Mouse (Mus musculus) liver, embryonic 14.5 days (tissue): ENCODE measurements around the gene Crhr2. TPM values are rescaled to one million over a fixed set of nuclear protein-coding genes. Genes with fewer than 3 reads are reported as not detected.

Experiments
- ATAC-seq: fragments of 200-750 bp; cut with Nextera tagmentation; 2 replicates; pipeline ENCODE4 v1.8.0; 2017; ENCODE audit warnings: moderate number of reproducible peaks, mild to moderate bottlenecking, moderate library complexity; ENCODE audit not compliant: insufficient read depth
- DNase-seq, 3 experiments: peaks; one replicate each; pipeline ENCODE4 v3.0.0-alpha.2; 2012 to 2013; ENCODE audit warnings: low read depth in 3 of 3, low spot score in 3 of 3
- H3K27ac ChIP-seq: fragments of 300-500 bp; sonication (generic); 2 replicates; pipeline ENCODE4 v1.5.1; 2014; ENCODE audit warnings: moderate library complexity, mild to moderate bottlenecking, control low read depth, inconsistent platforms
- H3K27me3 ChIP-seq: fragments of 300-500 bp; sonication (generic); 2 replicates; pipeline ENCODE4 v1.6.1; 2014; ENCODE audit warnings: mild to moderate bottlenecking, low read length, moderate library complexity; ENCODE audit not compliant: control insufficient read depth, insufficient read depth
- H3K36me3 ChIP-seq: fragments of 300-500 bp; sonication (generic); replicated peaks from 2 replicates; pipeline ENCODE4 v1.6.1; 2014; ENCODE audit warnings: low read depth; ENCODE audit not compliant: control insufficient read depth, insufficient read depth
- H3K4me1 ChIP-seq, 2 experiments: fragments of 200-500 bp in 1 of 2; fragments of 300-500 bp in 1 of 2; sonication (generic) in 1 of 2; replicated peaks; 2 replicates each; pipeline ENCODE4 v1.6.1; 2012 to 2014; ENCODE audit warnings: antibody characterized with exemption in 1 of 2, inconsistent platforms in 1 of 2, low read length in 1 of 2; ENCODE audit not compliant: control insufficient read depth in 2 of 2, insufficient read depth in 2 of 2
- H3K4me2 ChIP-seq: fragments of 300-500 bp; sonication (generic); 2 replicates; pipeline ENCODE4 v1.6.1; 2014; ENCODE audit warnings: low read depth, mild to moderate bottlenecking, control low read depth, moderate library complexity
- H3K4me3 ChIP-seq, 2 experiments: fragments of 200-500 bp in 1 of 2; fragments of 300-500 bp in 1 of 2; sonication (generic) in 1 of 2; 2 replicates each; pipeline ENCODE4 v1.5.1; 2012 to 2014; ENCODE audit warnings: low read depth in 2 of 2, low read length in 2 of 2, mild to moderate bottlenecking in 2 of 2, control low read depth in 1 of 2, inconsistent platforms in 1 of 2, moderate library complexity in 1 of 2; ENCODE audit not compliant: insufficient read depth in 1 of 2
- H3K9ac ChIP-seq: fragments of 300-500 bp; sonication (generic); replicated peaks from 2 replicates; pipeline ENCODE4 v1.6.1; 2014; ENCODE audit warnings: mild to moderate bottlenecking, control low read depth, moderate library complexity
- H3K9me3 ChIP-seq: fragments of 300-500 bp; sonication (generic); 2 replicates; pipeline ENCODE4 v1.6.1; 2016; ENCODE audit warnings: low read length, mixed read lengths; ENCODE audit not compliant: control insufficient read depth
- CTCF ChIP-seq: IDR thresholded peaks from 2 replicates; pipeline ENCODE4 v1.5.1; 2016; ENCODE audit warnings: antibody characterized with exemption, low read depth, control low read depth
- EP300 ChIP-seq: IDR thresholded peaks from 2 replicates; pipeline ENCODE4 v1.6.1; 2016; ENCODE audit warnings: antibody characterized with exemption, low read depth
- WGBS: fragments of 180-500 bp; shearing (Covaris S2); extraction: QIAGEN DNeasy Blood & Tissue Kit; methylation state at CpG from one replicate; pipeline ENCODE4 v1.1.7; 2014; ENCODE audit not compliant: insufficient replicate concordance; 5-methylcytosine and 5-hydroxymethylcytosine counted together
- polyA plus RNA-seq, 2 experiments: library from polyadenylated mRNA; depleted of rRNA in 1 of 2; stranded (reverse) in 1 of 2; unstranded in 1 of 2; fragments of >200 nt; fragmentation: Nextera tagmentation in 1 of 2; extraction: Ambion mirVana in 1 of 2; gene quantifications; 2 replicates each; pipeline versions ENCODE4 v1.2.1 to v1.2.3; 2012 to 2014

Gene Crhr2
- polyA plus RNA-seq, 2 experiments = 0.30 to 0.73 TPM

DNA sequence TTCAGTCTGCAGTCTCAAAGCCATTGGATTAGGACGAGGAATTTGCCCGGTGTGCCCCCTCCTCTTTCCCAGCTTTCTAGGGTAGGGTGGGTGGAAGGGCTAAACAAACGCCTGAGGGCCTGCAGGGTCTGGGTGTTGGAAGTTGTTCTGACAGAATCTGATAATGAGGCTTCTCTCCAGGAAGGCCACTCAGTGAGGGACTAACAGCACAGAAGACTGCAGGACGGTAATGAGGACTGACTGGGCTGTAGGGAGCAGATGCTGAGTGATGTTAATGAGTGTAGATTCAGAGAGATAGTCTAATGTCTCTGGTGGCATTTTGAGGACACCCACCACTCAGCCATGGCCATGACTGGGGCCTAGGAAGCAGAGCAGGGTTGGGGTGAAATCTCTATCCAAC lies 45.5 kb downstream of the Crhr2 start:
- no peak overlapping the region for H3K27ac ChIP-seq
- no peak for TF ChIP-seq EP300
- TF ChIP-seq CTCF = no peak
- no peaks in the 10 kb centered on the region for H3K27me3 ChIP-seq
- H3K4me1 ChIP-seq = no peaks in the 10 kb centered on the region
- H3K4me2 ChIP-seq = no peak overlapping the region
- no peak overlapping the region for H3K9ac ChIP-seq
- no peak for ATAC-seq
- no peak for DNase-seq
- no peaks in the 10 kb centered on the region for H3K36me3 ChIP-seq
- H3K9me3 ChIP-seq = no peaks in the 10 kb centered on the region
- H3K4me3 ChIP-seq = no peak overlapping the region
- 43% methylated on average over 4 of the region's 4 CpGs for WGBS

DNA sequence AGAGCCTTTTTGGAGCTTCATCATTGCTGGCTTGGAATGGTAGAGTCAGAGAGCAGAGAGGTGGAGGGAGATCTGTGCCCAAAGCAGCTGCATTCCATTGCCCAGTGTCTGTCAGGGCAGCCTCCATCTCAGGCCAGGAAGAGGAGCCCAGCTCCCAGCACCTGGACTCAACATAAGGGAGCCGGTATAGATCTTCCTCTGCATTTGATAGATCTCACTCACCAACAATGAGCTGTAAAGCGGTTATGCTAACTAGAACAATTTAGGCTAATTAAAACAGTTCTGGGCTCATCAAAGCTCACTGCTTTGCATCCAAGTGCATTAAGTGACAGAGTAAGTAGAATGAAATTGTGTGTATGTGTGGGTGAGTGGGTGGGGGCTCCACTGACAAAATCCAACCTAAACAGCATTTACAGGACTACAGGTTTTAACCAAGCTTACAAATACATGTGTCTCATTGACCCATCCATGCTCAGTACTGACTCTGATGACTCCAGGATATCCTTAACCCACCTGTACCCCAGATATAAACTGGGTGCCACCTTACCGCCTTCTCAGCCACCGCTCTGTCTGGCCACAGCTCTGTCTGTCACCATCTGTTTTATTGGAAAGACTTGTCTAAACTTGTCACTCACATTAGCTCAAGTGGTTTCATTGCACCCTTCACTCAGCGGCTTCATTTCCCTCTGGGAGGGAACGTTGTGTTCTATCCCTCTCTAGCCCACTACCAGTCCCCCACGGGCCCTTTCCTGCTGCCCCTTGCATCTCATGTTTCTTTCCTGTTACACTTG lies 50.4 kb downstream of the Crhr2 start:
- no peak for DNase-seq
- no peaks in the 10 kb centered on the region for H3K27me3 ChIP-seq
- H3K4me1 ChIP-seq = no peaks in the 10 kb centered on the region
- no peak overlapping the region for H3K27ac ChIP-seq
- 56% methylated on average over 7 of the region's 7 CpGs for WGBS
- H3K4me2 ChIP-seq = no peak overlapping the region
- no peak overlapping the region for H3K4me3 ChIP-seq
- H3K9me3 ChIP-seq = no peaks in the 10 kb centered on the region
- ATAC-seq = no peak
- no peak overlapping the region for H3K9ac ChIP-seq
- no peak for TF ChIP-seq EP300
- no peak for TF ChIP-seq CTCF
- peaks cover 29% of the 10 kb centered on the region for H3K36me3 ChIP-seq

DNA sequence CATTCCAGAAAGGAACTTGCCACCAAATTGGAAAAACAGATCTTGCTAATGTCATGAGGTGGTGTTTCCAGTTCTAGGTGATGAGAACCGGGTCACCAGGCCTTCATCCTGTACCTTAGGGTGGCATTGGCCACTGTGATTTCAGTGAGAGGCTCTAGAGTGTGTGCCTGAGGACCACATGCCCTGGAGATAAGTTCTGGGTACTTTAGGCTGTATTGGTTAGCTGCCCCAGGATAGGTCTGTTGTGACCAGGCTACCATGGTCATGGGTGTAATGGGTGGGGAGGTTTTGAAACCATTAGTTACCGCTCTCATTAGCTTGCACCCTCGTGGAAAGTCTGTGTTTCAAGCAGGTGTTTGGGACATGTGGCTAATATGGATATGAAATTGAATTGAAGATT lies 51.4 kb downstream of the Crhr2 start:
- no peak overlapping the region for H3K4me3 ChIP-seq
- WGBS = 79% methylated on average over 3 of the region's 3 CpGs
- H3K9ac ChIP-seq = no peak overlapping the region
- no peaks in the 10 kb centered on the region for H3K9me3 ChIP-seq
- H3K27me3 ChIP-seq = no peaks in the 10 kb centered on the region
- H3K36me3 ChIP-seq = peaks cover 38% of the 10 kb centered on the region
- no peak overlapping the region for H3K4me2 ChIP-seq
- no peak overlapping the region for H3K27ac ChIP-seq
- DNase-seq (no peak), ATAC-seq (no peak)
- TF ChIP-seq EP300 = no peak
- TF ChIP-seq CTCF = no peak
- no peaks in the 10 kb centered on the region for H3K4me1 ChIP-seq

DNA sequence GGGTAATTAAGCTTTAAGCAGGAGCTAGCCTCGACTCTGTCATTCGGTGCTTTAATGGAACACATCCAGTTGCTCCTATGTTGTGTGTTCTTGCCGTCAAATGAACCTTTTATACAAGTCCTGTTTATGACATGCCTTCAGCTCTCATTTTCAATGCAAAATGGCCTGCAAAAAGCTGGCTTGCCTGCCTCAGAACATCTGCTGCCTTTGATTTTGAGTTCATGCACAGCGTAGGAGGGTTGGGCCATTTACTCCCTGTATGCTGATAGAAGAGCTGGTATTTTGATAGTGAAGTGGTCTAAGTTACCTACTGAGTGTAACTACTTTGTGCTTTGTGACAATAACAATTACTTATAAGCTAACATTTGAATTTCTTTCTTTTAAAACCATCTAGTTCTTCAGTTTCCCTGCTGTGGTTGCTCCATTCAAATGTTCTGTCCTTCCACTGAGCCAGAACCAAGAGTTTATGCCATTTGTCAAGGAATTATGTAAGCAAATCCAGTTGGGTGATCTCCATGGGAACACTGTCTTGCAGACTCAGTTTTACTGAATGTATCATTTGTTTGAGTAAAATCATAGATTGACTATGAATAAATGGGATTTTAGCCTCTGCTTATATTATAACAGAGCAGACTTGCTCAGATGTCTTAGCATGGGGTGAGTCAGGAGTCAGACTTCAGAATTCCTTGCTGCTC lies 56.1 kb downstream of the Crhr2 start:
- H3K4me3 ChIP-seq = no peak overlapping the region
- peaks cover 74% of the 10 kb centered on the region for H3K36me3 ChIP-seq
- no peak for TF ChIP-seq EP300
- no peak for TF ChIP-seq CTCF
- WGBS = 86% methylated on average over 4 of the region's 4 CpGs
- no peaks in the 10 kb centered on the region for H3K4me1 ChIP-seq
- no peak overlapping the region for H3K27ac ChIP-seq
- ATAC-seq (no peak), DNase-seq (no peak)
- no peak overlapping the region for H3K4me2 ChIP-seq
- H3K9me3 ChIP-seq = no peaks in the 10 kb centered on the region
- H3K9ac ChIP-seq = no peak overlapping the region
- no peaks in the 10 kb centered on the region for H3K27me3 ChIP-seq

DNA sequence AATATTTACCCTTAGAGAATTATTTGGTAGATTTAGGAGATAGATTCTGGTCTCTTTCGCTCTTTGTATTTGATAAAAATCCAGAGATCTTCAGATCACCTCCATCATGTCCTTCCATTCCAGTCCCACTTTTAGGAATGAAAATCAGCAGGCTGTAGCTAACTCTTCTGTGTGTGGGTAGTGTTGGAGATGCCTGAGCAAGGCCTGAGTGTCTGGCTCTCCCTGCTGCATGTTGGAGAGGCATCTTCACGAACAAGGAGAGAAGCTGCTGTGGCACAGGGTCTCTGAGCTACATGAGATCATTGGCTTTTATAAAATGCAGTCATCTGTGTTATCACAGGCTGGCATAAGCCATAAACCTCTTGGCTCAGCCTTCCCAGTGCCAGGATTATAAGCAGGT lies 66.9 kb downstream of the Crhr2 start:
- H3K27me3 ChIP-seq = no peaks in the 10 kb centered on the region
- DNase-seq = no peak
- no peak overlapping the region for H3K27ac ChIP-seq
- 80% methylated on average over 2 of the region's 2 CpGs for WGBS
- peaks cover 0 to 7% of the 10 kb centered on the region in 2 experiments; a peak in 1 of 4 replicates for H3K4me1 ChIP-seq
- TF ChIP-seq CTCF (no peak), EP300 (no peak)
- ATAC-seq = no peak
- H3K4me3 ChIP-seq = no peak overlapping the region
- H3K36me3 ChIP-seq = peaks cover 84% of the 10 kb centered on the region
- H3K4me2 ChIP-seq = no peak overlapping the region
- H3K9ac ChIP-seq = no peak overlapping the region
- H3K9me3 ChIP-seq = no peaks in the 10 kb centered on the region
